Mouse (Mus musculus): ENCODE measurements around the gene Trp53i13. TPM values are rescaled to one million over a fixed set of nuclear protein-coding genes. Genes with fewer than 3 reads are reported as not detected.

The Trp53i13 gene
- total RNA-seq, 2 experiments from 2014 or later: 3.6 to 5.0 TPM

- no peak for TF ChIP-seq CTCF (IDR thresholded peaks at IDR 0.05)
- DNase-seq (ENCODE audit: extremely low spot score in 1 of 2, low spot score in 2 of 2): no peak
- intact Hi-C loops (cut with DNase I): no loop called here
These were observed 1.0 kb upstream of the Trp53i13 start for GRCm38 (mm10) chr11:77516553-77517425.

GRCm38 (mm10) chr11:77514832-77515636 lies 746 bp downstream of the Trp53i13 start, which contains the start of gene Abhd15:
Gene Abhd15, plus strand, starts transcription at chr11:77515121.
- no peak; the same call in 1 of the 2 replicates for TF ChIP-seq CTCF (IDR thresholded peaks at IDR 0.05)
- intact Hi-C loops (cut with DNase I): no loop called here
- 0 out of 2 replicates have a peak within 1 kb of the TSS, but pooled peaks have one; percentile 13 for H3K27ac ChIP-seq
- DNase-seq (ENCODE audit: extremely low spot score in 1 of 2, low spot score in 2 of 2): peak in 1 of 2 experiments; percentile 66
- H3K4me3 ChIP-seq: peak within 1 kb of the TSS; percentile 48

More at GRCm38 (mm10) chr11:77516553-77517425, 1.0 kb upstream of the Trp53i13 start:
- no peak overlapping the region for H3K4me3 ChIP-seq
- H3K27ac ChIP-seq: no peak overlapping the region

GRCm38 (mm10) chr11:77514281-77514831 lies 1.4 kb downstream of the Trp53i13 start:
- intact Hi-C loops (cut with DNase I): no loop called here
- no peak for TF ChIP-seq CTCF (IDR thresholded peaks at IDR 0.05)

GRCm38 (mm10) chr11:77513811-77514170 lies 2.0 kb downstream of the Trp53i13 start:
- DNase-seq (ENCODE audit: extremely low spot score in 1 of 2, low spot score in 2 of 2): no peak
- TF ChIP-seq CTCF (IDR thresholded peaks at IDR 0.05): no peak
- intact Hi-C loops (cut with DNase I): no loop called here
- Histone ChIP-seq H3K27ac (peak overlapping the region; percentile 40; the same call in 1 of the 2 replicates), H3K4me3 (peak overlapping the region; percentile 47)

More at GRCm38 (mm10) chr11:77514281-77514831, 1.4 kb downstream of the Trp53i13 start:
- no peak for DNase-seq (ENCODE audit: extremely low spot score in 1 of 2, low spot score in 2 of 2)
- peak overlapping the region; percentile 48 for H3K4me3 ChIP-seq
- H3K27ac ChIP-seq: 0 out of 2 replicates have a peak overlapping the region, but pooled peaks have one; percentile 13

GRCm38 (mm10) chr11:77512891-77513810 lies 2.6 kb downstream of the Trp53i13 start:
- H3K4me3 ChIP-seq: peak overlapping the region; percentile 76
- intact Hi-C loops (cut with DNase I): no loop called here
- peak in 1 of 2 experiments; percentile 79 for DNase-seq (ENCODE audit: extremely low spot score in 1 of 2, low spot score in 2 of 2)
- no peak; the same call in 1 of the 2 replicates for TF ChIP-seq CTCF (IDR thresholded peaks at IDR 0.05)
- peak overlapping the region; percentile 53; the same call in 1 of the 2 replicates for H3K27ac ChIP-seq

GRCm38 (mm10) chr11:77511336-77511735 lies 4.4 kb downstream of the Trp53i13 start:
- Histone ChIP-seq H3K27ac (no peak overlapping the region), H3K4me3 (no peak overlapping the region)
- intact Hi-C loops (cut with DNase I): no loop called here
- no peak for TF ChIP-seq CTCF (IDR thresholded peaks at IDR 0.05)
- no peak for DNase-seq (ENCODE audit: extremely low spot score in 1 of 2, low spot score in 2 of 2)

- TF ChIP-seq CTCF (IDR thresholded peaks at IDR 0.05): peak; percentile 100
- Histone ChIP-seq H3K4me3 (peak overlapping the region; percentile 53), H3K27ac (peak overlapping the region; percentile 67)
- intact Hi-C loops (cut with DNase I): loop anchor here (5.0 to 10.0 kb wide), 2 partner anchors 119 to 286 kb away; no protein-coding TSS in a partner anchor
- peak; percentile 84 to 85 for DNase-seq (ENCODE audit: extremely low spot score in 1 of 2, low spot score in 2 of 2)
These were observed 7.4 kb downstream of the Trp53i13 start for GRCm38 (mm10) chr11:77508068-77509021.

- TF ChIP-seq CTCF (IDR thresholded peaks at IDR 0.05): no peak
- peak in 1 of 2 experiments; percentile 12 for DNase-seq (ENCODE audit: extremely low spot score in 1 of 2, low spot score in 2 of 2)
- intact Hi-C loops (cut with DNase I): loop anchor here (5.0 to 10.0 kb wide), 2 partner anchors 120 to 287 kb away; no protein-coding TSS in a partner anchor
- no peak overlapping the region for H3K27ac ChIP-seq
- H3K4me3 ChIP-seq: no peak overlapping the region
These were observed 8.4 kb downstream of the Trp53i13 start for GRCm38 (mm10) chr11:77507426-77507825.

GRCm38 (mm10) chr11:77506941-77507340 lies 8.8 kb downstream of the Trp53i13 start:
- intact Hi-C loops (cut with DNase I): loop anchor here (5.0 to 10.0 kb wide), 2 partner anchors 120 to 288 kb away; no protein-coding TSS in a partner anchor
- no peak for TF ChIP-seq CTCF (IDR thresholded peaks at IDR 0.05)

More at GRCm38 (mm10) chr11:77506941-77507340, 8.8 kb downstream of the Trp53i13 start:
- Histone ChIP-seq H3K4me3 (no peak overlapping the region), H3K27ac (no peak overlapping the region)
- DNase-seq (ENCODE audit: extremely low spot score in 1 of 2, low spot score in 2 of 2): no peak

All from left cerebral cortex, adult 2 months (tissue).